Mouse (Mus musculus) G1E (cell line): Measurements from ENCODE around the gene Gm35549.

Experiments
- CTCF ChIP-seq: IDR thresholded peaks from 2 replicates; pipeline ENCODE4 v1.5.1; 2012; ENCODE audit warnings: low read depth, low read length, inconsistent platforms, mixed read lengths
- GATA1 ChIP-seq: IDR thresholded peaks from 2 replicates; pipeline ENCODE4 v1.6.1; 2012; ENCODE audit warnings: borderline replicate concordance, low read length, inconsistent platforms, mixed read lengths
- GATA2 ChIP-seq: IDR thresholded peaks from 2 replicates; pipeline ENCODE4 v1.6.1; 2012; ENCODE audit warnings: low read depth, low read length, inconsistent platforms, borderline replicate concordance
- POLR2AphosphoS5 ChIP-seq: IDR thresholded peaks from 2 replicates; pipeline ENCODE4 v1.6.1; 2012; ENCODE audit warnings: low read depth, low read length, inconsistent platforms; ENCODE audit not compliant: insufficient replicate concordance
- TAL1 ChIP-seq: conservative IDR thresholded peaks from 2 replicates; pipeline ENCODE4 v1.6.1; 2012; ENCODE audit warnings: low read depth, low read length, inconsistent platforms, mixed read lengths

DNA sequence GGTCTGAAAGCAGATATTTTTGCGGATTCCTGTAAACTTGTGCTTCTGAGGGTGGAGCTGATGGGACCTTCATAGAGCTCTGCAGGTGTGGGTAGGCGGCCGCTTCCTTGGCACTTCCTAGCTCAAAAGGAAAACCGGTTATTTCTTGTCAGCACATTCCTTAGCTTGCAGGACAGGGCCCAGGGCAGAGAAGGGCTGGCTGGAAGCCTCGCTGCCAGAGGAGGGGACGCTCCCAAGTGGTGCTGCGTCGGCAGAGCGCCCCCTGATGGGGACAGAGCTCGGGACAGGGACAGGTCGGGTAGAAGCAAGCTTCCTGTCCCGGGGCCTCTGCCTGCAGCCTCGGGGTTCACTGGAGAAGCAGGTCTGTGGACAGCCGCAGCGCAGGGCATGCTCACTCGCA, 6.2 kb downstream of the Gm35549 start:
- TF ChIP-seq TAL1 (no peak), POLR2AphosphoS5 (no peak), CTCF (no peak), GATA1 (no peak), GATA2 (no peak)
